Mouse (Mus musculus) bone marrow, adult 2 months (tissue): ENCODE results near the gene Gm49318.

Experiments used
- CTCF ChIP-seq: fragments of 200-500 bp; IDR thresholded peaks from 2 replicates; pipeline ENCODE4 v1.5.1; 2011; ENCODE audit warnings: low read length, control low read depth; ENCODE audit not compliant: control insufficient read depth, insufficient read depth
- POLR2A ChIP-seq: fragments of 200-500 bp; IDR thresholded peaks from 2 replicates; pipeline ENCODE4 v1.6.1; 2011; ENCODE audit warnings: low read depth, mild to moderate bottlenecking, control low read depth, low read length, borderline replicate concordance; ENCODE audit not compliant: control insufficient read depth

GRCm38 (mm10) chr9:22053657-22054056, 17.4 kb downstream of the Gm49318 start:
- TF ChIP-seq CTCF (no peak), POLR2A (no peak)
